Mouse (Mus musculus): Measurements from ENCODE around the gene Gtf2a1. TPM values are rescaled to one million over a fixed set of nuclear protein-coding genes. Genes with fewer than 3 reads are reported as not detected.
"Not testable (repeated sequence)": the region's sequence is repeated elsewhere in the genome, so short reads cannot be mapped to it uniquely, and the experiment has no call there.

The Gtf2a1 gene
- polyA plus RNA-seq, 1 experiment = 85.9 TPM

DNA sequence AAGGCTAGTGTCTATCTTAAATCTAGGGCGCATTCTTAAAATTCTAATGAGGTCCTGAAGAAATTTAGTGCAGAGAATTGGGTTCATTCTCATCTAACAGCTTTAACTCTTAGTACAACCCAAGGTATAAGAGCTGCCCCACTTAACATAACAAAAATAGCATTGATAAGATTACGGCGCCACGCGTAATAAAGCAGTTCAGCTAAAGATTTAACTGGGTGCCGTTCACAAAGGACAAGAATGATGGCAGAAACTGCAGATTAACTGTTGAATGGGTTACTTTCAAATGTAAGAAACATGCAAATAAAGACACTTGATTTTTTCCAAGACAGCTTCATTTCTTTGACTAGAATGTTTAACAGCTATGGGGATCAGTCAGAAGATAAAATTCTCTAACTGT is 6.9 kb downstream of the Gtf2a1 start:
- Histone ChIP-seq H3K4me1 (ENCODE audit: control insufficient read depth, insufficient read depth, low read length) (no peaks in the 10 kb centered on the region), H3K27ac (ENCODE audit: insufficient read depth, low read length) (no peak overlapping the region), H3K4me3 (ENCODE audit: insufficient read depth, low read length) (no peak overlapping the region)
- TF ChIP-seq POLR2A (IDR thresholded peaks at IDR 0.05; ENCODE audit: low read depth, low read length) (no peak), CTCF (IDR thresholded peaks at IDR 0.05; ENCODE audit: borderline replicate concordance, insufficient read depth, low read length) (no peak)

DNA sequence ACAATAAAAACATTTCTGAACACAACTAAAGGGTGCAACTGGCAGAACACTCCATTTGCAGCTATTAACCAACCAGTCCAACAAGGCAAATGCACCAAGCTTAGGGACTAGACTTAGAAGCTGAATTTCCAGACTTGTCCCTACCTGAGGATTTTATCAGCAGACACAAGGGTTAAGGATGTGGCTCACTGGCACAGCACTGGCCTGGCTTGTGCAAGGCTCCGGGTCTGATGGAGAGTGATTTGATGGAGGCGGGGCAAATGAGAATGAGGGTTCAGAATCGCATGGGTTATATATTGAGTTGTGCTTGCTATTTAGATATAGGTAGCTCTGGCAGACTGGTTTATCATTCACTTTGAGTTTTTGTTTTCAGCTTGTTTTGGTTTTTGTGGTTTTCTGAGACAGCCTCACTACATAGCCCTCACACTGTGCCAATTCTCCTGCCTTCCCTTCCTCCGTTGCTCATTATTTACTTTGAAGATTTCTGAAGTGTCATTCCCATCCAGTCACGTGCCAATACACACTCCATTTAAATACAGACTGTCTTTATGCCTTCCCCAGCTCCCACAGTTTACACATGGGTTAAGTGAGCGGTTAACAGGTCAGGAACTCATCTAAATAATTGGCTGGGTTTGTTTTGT is 7.8 kb downstream of the Gtf2a1 start:
- H3K4me3 ChIP-seq (ENCODE audit: insufficient read depth, low read length) = no peak overlapping the region
- H3K27ac ChIP-seq (ENCODE audit: insufficient read depth, low read length) = no peak overlapping the region
- H3K4me1 ChIP-seq (ENCODE audit: control insufficient read depth, insufficient read depth, low read length) = no peaks in the 10 kb centered on the region
- TF ChIP-seq CTCF (IDR thresholded peaks at IDR 0.05; ENCODE audit: borderline replicate concordance, insufficient read depth, low read length) (no peak), POLR2A (IDR thresholded peaks at IDR 0.05; ENCODE audit: low read depth, low read length) (no peak)

DNA sequence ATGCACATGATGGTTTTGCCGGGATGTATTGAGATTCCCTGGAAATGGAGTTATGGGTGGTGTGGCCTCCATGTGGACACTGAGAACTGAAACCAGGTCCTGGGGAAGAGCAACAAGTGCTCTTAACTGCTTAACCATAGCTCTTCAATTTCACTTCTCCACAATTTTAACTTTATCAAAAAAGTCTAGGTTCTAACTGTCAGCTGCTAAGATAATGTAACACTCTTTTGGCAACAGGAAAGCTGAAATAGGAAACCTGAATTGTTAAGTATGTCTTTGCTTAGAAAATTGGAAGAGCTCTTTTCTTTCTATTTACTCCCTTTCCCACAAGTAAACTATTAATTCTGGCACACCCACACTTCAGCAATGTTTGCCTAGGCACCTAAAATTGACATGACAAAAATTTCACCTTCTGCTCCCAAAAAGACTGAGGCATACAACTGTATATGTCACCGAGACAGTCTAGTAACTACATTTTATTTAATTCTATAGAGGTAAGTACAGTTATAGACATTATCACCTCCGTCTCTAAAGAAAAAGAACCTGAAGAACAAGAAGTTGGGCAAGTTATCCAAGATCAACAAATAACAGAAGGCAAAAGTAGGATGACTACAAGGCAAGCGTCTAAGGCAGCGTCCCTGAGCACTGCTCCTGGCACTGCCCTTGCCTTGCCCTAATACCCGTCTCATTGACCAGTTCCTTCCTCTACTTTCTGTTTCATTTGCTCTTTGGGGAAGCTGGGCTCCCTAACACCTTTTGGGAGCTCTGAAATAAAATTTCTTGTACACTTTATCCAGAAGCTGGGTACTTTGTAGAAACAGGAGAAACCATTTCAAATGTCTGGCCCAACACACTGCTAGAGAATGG is 8.8 kb downstream of the Gtf2a1 start:
- Histone ChIP-seq H3K4me1 (ENCODE audit: control insufficient read depth, insufficient read depth, low read length) (no peaks in the 10 kb centered on the region), H3K27ac (ENCODE audit: insufficient read depth, low read length) (no peak overlapping the region), H3K4me3 (ENCODE audit: insufficient read depth, low read length) (no peak overlapping the region)
- no peak for TF ChIP-seq POLR2A (IDR thresholded peaks at IDR 0.05; ENCODE audit: low read depth, low read length)
- no peak for TF ChIP-seq CTCF (IDR thresholded peaks at IDR 0.05; ENCODE audit: borderline replicate concordance, insufficient read depth, low read length)

DNA sequence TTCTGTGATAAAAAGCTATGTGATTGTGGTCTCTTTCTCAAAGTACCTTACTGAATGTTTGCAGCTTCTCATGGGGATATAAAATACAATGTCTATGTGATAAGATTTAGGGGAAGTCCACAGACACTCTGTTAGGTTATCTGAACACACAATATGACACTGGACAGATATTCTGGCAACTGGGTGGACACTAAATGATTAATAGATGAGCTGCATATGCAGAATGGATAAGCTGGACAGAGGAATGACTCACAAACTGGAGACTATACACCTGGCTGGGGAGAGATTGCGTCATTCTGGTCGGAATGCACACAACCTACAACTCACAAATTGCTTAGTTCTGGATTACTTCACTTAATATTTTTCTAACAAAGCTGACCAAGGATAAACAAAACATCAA is 10.6 kb downstream of the Gtf2a1 start:
- no peak for TF ChIP-seq CTCF (IDR thresholded peaks at IDR 0.05; ENCODE audit: borderline replicate concordance, insufficient read depth, low read length)
- TF ChIP-seq POLR2A (IDR thresholded peaks at IDR 0.05; ENCODE audit: low read depth, low read length) = no peak
- Histone ChIP-seq H3K4me1 (ENCODE audit: control insufficient read depth, insufficient read depth, low read length) (no peaks in the 10 kb centered on the region), H3K4me3 (ENCODE audit: insufficient read depth, low read length) (no peak overlapping the region), H3K27ac (ENCODE audit: insufficient read depth, low read length) (no peak overlapping the region)

DNA sequence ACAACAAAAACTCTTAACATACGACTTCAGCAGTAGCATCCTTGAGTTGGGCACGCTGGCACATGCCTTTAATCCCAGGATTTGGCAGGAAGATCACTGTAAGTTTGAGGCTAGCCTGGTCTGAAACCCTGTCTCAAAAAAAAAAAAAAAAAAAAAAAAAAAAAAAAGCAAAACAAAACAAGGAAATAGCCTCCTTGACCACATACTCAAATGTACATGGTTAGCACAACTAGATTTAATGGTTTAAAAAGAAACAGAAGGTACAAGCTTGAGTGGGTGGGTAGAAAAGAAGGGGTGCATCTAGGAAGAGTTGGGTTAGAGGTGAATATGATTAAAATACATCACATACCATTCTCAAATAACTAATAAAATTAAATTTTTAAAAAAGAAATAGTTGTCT is 18.6 kb downstream of the Gtf2a1 start:
- TF ChIP-seq CTCF (IDR thresholded peaks at IDR 0.05; ENCODE audit: borderline replicate concordance, insufficient read depth, low read length) (no peak), POLR2A (IDR thresholded peaks at IDR 0.05; ENCODE audit: low read depth, low read length) (no peak)
- Histone ChIP-seq H3K27ac (ENCODE audit: insufficient read depth, low read length) (no peak overlapping the region), H3K4me1 (ENCODE audit: control insufficient read depth, insufficient read depth, low read length) (no peaks in the 10 kb centered on the region), H3K4me3 (ENCODE audit: insufficient read depth, low read length) (no peak overlapping the region)

DNA sequence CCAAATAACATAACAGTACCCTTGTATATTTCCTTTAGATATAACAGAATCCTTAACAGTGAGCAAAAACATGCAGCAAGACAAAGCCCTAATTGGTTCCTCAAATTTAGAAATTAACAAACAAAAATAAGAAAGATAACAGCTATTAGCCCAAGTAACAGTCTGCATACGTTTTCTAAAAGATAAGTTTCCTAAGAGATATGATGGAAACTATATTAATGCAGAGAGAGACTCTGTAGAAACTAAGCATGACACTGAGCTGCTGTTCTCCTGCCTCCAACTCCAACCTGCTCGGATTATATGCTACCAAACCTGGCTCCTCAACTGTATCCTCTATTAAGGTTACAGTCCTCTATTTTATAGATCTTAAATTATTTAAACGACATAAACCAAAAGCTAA is 21.0 kb downstream of the Gtf2a1 start:
- H3K4me3 ChIP-seq (ENCODE audit: insufficient read depth, low read length) = no peak overlapping the region
- TF ChIP-seq POLR2A (IDR thresholded peaks at IDR 0.05; ENCODE audit: low read depth, low read length) = no peak
- no peak for TF ChIP-seq CTCF (IDR thresholded peaks at IDR 0.05; ENCODE audit: borderline replicate concordance, insufficient read depth, low read length)
- H3K4me1 ChIP-seq (ENCODE audit: control insufficient read depth, insufficient read depth, low read length) = no peaks in the 10 kb centered on the region
- no peak overlapping the region for H3K27ac ChIP-seq (ENCODE audit: insufficient read depth, low read length)

DNA sequence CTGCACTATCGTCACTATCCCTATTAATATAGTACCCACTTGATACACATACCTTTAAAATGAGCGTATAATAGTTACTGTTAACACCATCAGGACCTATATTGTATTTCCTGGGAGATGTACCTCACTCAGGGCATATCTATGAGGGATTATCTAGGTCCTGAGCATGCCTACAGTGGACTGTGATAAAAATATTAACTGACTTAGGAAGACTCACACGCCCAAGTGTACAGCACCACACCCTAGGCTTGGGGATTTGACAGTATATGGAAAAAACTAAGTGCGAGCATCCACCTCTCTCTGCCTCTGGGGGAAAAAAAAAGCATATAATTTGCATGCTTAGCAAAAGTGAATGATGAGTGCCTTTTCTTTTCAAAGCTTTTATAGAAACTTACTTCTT is 23.1 kb downstream of the Gtf2a1 start:
- TF ChIP-seq CTCF (IDR thresholded peaks at IDR 0.05; ENCODE audit: borderline replicate concordance, insufficient read depth, low read length) (no peak), POLR2A (IDR thresholded peaks at IDR 0.05; ENCODE audit: low read depth, low read length) (no peak)
- H3K4me1 ChIP-seq (ENCODE audit: control insufficient read depth, insufficient read depth, low read length) = no peaks in the 10 kb centered on the region
- H3K4me3 ChIP-seq (ENCODE audit: insufficient read depth, low read length) = no peak overlapping the region
- H3K27ac ChIP-seq (ENCODE audit: insufficient read depth, low read length) = no peak overlapping the region

DNA sequence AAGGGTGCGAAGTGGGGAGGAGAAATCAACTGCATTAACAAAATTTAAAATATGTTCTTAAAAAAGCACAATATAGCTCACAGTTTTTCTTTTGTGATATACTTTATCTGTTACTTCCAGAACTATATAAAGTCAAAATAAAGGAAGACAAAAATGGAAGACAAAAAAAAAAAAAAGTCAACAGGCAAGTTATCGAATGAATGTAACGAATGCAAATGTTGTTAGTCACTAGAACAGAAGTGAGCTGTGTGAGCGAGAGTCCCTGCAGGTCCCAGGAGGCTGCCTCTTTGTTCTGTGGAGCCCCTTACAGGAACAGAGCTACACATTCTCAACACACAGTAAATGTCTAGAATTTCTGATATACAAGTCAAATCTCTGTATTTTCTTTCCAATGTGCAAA is 32.1 kb downstream of the Gtf2a1 start:
- H3K27ac ChIP-seq (ENCODE audit: insufficient read depth, low read length); H3K4me1 ChIP-seq (ENCODE audit: control insufficient read depth, insufficient read depth, low read length); H3K4me3 ChIP-seq (ENCODE audit: insufficient read depth, low read length): not testable (repeated sequence)

DNA sequence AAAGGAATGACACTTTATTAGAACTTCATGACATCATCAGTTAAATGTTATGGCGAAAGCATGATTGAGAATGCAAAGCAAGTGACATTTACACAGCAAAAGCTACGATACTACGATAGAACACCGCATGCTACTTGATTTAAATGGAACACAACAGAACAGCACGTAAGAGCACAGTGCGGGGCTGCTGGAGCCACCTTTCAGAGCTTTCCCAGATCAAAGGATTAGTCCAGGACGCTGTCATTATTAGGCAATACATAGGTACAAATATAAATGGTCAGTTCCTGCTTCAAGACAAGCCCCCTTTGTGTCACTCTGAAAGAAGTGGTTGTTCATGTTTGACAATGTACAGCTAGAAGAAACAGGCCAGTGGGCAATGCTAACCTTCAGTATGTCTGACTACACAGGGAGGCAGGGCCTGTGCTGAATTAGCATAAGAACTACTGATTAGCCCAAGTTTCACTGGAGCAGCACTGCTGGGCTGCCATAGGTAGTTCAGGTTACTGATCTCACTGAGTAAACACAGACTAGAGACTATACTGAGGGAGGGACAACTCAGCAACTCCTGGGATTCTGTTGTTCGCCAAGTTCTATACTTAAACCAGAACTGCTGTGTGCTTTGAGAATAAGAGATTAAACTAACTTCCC is 32.8 kb downstream of the Gtf2a1 start:
- H3K4me1 ChIP-seq (ENCODE audit: control insufficient read depth, insufficient read depth, low read length); H3K4me3 ChIP-seq (ENCODE audit: insufficient read depth, low read length); H3K27ac ChIP-seq (ENCODE audit: insufficient read depth, low read length): not testable (repeated sequence)
